Mouse (Mus musculus) forebrain, embryonic 16.5 days (tissue): Measurements from ENCODE around the gene Ccdc17. TPM values are rescaled to one million over a fixed set of nuclear protein-coding genes. Genes with fewer than 3 reads are reported as not detected.
A peak's percentile ranks its signal among the peaks of the same experiment; 100 is the strongest.

Experiments used
- ATAC-seq: fragments of 200-750 bp; cut with Nextera tagmentation; 2 replicates; pipeline ENCODE4 v1.8.0; 2017; ENCODE audit warnings: mild to moderate bottlenecking, moderate library complexity
- H3K27ac ChIP-seq: fragments of 300-500 bp; sonication (generic); 2 replicates; pipeline ENCODE4 v1.5.1; 2014; ENCODE audit warnings: low read length, control low read depth
- H3K27me3 ChIP-seq: fragments of 300-500 bp; sonication (generic); replicated peaks from 2 replicates; pipeline ENCODE4 v1.6.1; 2014; ENCODE audit warnings: low read length; ENCODE audit not compliant: control insufficient read depth, insufficient read depth
- H3K36me3 ChIP-seq: fragments of 300-500 bp; sonication (generic); 2 replicates; pipeline ENCODE4 v1.6.1; 2014; ENCODE audit not compliant: control insufficient read depth, insufficient read depth
- H3K4me1 ChIP-seq: fragments of 300-500 bp; sonication (generic); replicated peaks from 2 replicates; pipeline ENCODE4 v1.6.1; 2014; ENCODE audit warnings: low read length; ENCODE audit not compliant: control insufficient read depth, insufficient read depth
- H3K4me2 ChIP-seq: fragments of 300-500 bp; sonication (generic); 2 replicates; pipeline ENCODE4 v1.6.1; 2014; ENCODE audit warnings: mild to moderate bottlenecking, low read length, control low read depth
- H3K4me3 ChIP-seq: fragments of 300-500 bp; sonication (generic); replicated peaks from 2 replicates; pipeline ENCODE4 v1.5.1; 2014; ENCODE audit warnings: mild to moderate bottlenecking, low read length, control low read depth
- H3K9ac ChIP-seq: fragments of 300-500 bp; sonication (generic); replicated peaks from 2 replicates; pipeline ENCODE4 v1.6.1; 2014; ENCODE audit warnings: low read depth, low read length, control low read depth
- H3K9me3 ChIP-seq: fragments of 300-500 bp; sonication (generic); 2 replicates; pipeline ENCODE4 v1.6.1; 2016; ENCODE audit warnings: low read length; ENCODE audit not compliant: control insufficient read depth
- WGBS: fragments of 180-500 bp; shearing (Covaris S2); extraction: QIAGEN DNeasy Blood & Tissue Kit; methylation state at CpG from one replicate; pipeline ENCODE4 v1.1.7; 2014; 5-methylcytosine and 5-hydroxymethylcytosine counted together
- polyA plus RNA-seq: library from polyadenylated mRNA; unstranded; fragments of >200 nt; fragmentation: Nextera tagmentation; extraction: Ambion mirVana; gene quantifications from 2 replicates; pipeline ENCODE4 v1.2.1, GENCODE M21; 2015

Gene Ccdc17
- polyA plus RNA-seq, 1 experiment from 2014 or later: 3.6 TPM

DNA sequence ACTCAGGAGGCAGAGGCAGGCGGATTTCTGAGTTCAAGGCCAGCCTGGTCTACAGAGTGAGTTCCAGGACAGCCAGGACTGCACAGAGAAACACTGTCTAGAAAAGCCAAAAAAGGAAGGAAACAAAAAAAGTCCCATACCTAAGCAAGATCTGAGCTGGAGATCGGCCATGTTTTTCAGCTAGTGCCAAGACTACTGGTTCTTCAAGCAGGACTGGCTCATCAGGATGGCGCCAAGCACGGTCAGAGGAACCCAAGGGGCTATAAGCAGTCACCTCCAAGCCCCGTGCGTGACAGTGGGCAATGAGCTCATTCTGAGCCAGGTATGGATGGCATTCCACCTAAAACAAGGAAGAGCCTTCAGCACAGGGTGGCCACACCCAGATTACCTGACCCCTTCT is 42.4 kb downstream of the Ccdc17 start:
- ATAC-seq: no peak
- 95% methylated on average over 6 of the region's 6 CpGs for WGBS
- H3K36me3 ChIP-seq: peaks cover 45% of the 10 kb centered on the region

DNA sequence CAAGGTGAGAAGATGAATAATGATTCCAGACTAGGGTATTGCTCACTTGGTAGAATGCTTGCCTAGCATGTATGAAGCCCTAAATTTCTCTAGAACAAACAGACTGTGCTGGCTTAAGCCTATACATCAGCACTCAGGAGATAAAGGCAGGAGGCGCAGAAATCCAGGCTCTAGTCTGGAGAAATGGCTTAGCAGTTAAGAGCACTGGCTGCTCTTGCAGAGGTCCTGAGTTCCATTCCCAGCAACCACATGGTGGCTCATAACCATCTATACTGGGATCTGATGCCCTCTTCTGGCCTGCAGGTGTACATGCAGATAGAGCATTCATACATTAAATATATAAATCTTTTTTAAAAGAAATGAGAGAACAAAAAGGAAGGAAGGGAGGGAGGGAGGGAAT is 45.6 kb downstream of the Ccdc17 start:
- H3K27ac ChIP-seq: no peak overlapping the region
- no peak overlapping the region for H3K4me2 ChIP-seq
- ATAC-seq: no peak
- no peaks in the 10 kb centered on the region for H3K27me3 ChIP-seq
- H3K4me3 ChIP-seq: no peak overlapping the region
- WGBS: 100% methylated on average over 1 of the region's 1 CpGs
- H3K9ac ChIP-seq: no peak overlapping the region
- H3K4me1 ChIP-seq: peaks cover 6% of the 10 kb centered on the region
- H3K36me3 ChIP-seq: peaks cover 30% of the 10 kb centered on the region
- no peaks in the 10 kb centered on the region for H3K9me3 ChIP-seq

More for the DNA sequence above, 42.4 kb downstream of the Ccdc17 start:
- Histone ChIP-seq H3K27ac (no peak overlapping the region), H3K4me2 (no peak overlapping the region), H3K9ac (no peak overlapping the region), H3K9me3 (no peaks in the 10 kb centered on the region), H3K27me3 (no peaks in the 10 kb centered on the region), H3K4me3 (no peak overlapping the region), H3K4me1 (no peaks in the 10 kb centered on the region)

DNA sequence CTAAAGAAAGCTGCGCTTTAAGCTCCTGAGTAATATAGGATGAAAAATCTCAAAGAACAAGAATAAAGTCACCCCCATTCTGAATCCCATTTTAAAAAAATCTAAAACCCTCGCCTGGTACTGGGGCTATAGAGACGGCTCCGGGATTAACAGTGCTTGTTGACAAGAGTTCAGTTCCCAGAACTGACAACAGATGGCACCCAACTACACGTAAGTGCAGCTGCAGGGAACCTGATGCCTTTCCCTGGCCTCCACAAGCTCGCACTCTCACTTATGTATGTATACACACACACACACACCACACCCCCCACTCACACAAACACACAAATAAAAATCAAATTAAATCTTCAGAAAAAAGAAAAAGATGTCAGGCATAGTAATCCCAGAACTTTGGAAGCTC is 47.9 kb downstream of the Ccdc17 start:
- Histone ChIP-seq H3K27ac (no peak overlapping the region), H3K9me3 (no peaks in the 10 kb centered on the region), H3K4me1 (peaks cover 24% of the 10 kb centered on the region), H3K4me2 (no peak overlapping the region), H3K9ac (no peak overlapping the region), H3K27me3 (no peaks in the 10 kb centered on the region), H3K4me3 (no peak overlapping the region), H3K36me3 (peaks cover 19% of the 10 kb centered on the region)
- no peak for ATAC-seq
- WGBS: 51% methylated on average over 6 of the region's 6 CpGs

DNA sequence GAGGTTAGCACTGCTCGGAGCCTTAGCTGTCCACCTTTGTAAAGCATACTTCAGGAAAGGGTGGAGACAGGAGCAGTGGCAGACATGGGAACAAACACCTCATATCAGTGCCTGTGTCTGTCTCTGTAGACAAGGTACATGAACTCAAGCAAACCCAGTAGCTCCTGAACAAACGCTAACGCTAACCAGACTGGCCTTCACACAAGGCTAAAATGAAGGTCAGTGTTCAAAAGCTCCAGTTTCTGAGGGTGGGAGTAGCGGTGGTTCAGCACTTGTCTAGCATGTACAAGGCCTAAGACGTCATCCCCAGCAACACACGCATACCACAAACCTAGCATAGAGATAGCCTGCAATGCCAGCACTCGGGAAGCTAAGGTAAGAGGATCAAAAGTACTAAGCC is 49.2 kb downstream of the Ccdc17 start:
- H3K9ac ChIP-seq: no peak overlapping the region
- ATAC-seq: no peak
- H3K4me3 ChIP-seq: no peak overlapping the region
- peaks cover 35% of the 10 kb centered on the region for H3K4me1 ChIP-seq
- H3K9me3 ChIP-seq: no peaks in the 10 kb centered on the region
- no peaks in the 10 kb centered on the region for H3K27me3 ChIP-seq
- no peak overlapping the region for H3K27ac ChIP-seq
- peaks cover 10% of the 10 kb centered on the region for H3K36me3 ChIP-seq
- no peak overlapping the region for H3K4me2 ChIP-seq
- WGBS: 91% methylated on average over 7 of the region's 7 CpGs

DNA sequence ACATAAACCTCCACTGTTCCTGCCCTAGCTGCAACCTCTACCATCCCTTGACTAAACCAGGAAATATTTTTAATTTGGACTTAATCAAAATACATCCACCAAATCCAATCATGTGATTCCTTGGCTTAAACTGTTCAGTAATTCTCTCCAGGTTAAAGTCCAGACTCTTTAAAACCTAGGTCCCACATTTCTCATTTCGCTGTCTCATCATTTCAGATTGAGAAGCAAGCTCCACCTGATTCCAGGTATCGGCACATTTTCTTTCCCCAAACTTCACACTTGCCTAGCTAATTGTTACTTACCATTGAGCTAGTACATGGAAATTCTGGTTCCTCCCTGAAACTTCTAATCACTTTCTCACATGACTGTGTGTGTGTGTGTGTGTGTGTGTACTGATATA is 53.0 kb downstream of the Ccdc17 start:
- Histone ChIP-seq H3K4me1 (peaks cover 38% of the 10 kb centered on the region), H3K9me3 (no peaks in the 10 kb centered on the region), H3K27me3 (no peaks in the 10 kb centered on the region), H3K4me2 (peak overlapping the region; percentile 87), H3K4me3 (no peak overlapping the region), H3K27ac (no peak overlapping the region), H3K9ac (no peak overlapping the region), H3K36me3 (no peaks in the 10 kb centered on the region; the same call in 1 of the 2 replicates)
- ATAC-seq: no peak
- 99% methylated on average over 2 of the region's 2 CpGs for WGBS

Other genes with a start within 250 kb of the Ccdc17 start
- 54.3 and 57.3 TPM in 2 replicates for gene Mast2, start 132.5 kb upstream of the Ccdc17 start, polyA plus RNA-seq
- 18.4 and 20.7 TPM in 2 replicates for gene Ipp, start 89.1 kb upstream of the Ccdc17 start, polyA plus RNA-seq
- 28.3 and 30.0 TPM in 2 replicates for gene Tmem69, start 40.7 kb upstream of the Ccdc17 start, polyA plus RNA-seq
- 19.0 and 22.9 TPM in 2 replicates for gene Gpbp1l1, start 39.0 kb upstream of the Ccdc17 start, polyA plus RNA-seq
- gene Nasp, start 31.3 kb downstream of the Ccdc17 start, polyA plus RNA-seq: 127 and 131 TPM in 2 replicates
- 794 and 796 TPM in 2 replicates for gene Akr1a1, start 55.0 kb downstream of the Ccdc17 start, polyA plus RNA-seq
- 455 and 488 TPM in 2 replicates for gene Prdx1, start 88.9 kb downstream of the Ccdc17 start, polyA plus RNA-seq
- gene Mmachc, start 111.8 kb downstream of the Ccdc17 start, polyA plus RNA-seq: 24.9 and 27.8 TPM in 2 replicates
- gene Ccdc163, start 111.9 kb downstream of the Ccdc17 start, polyA plus RNA-seq: 14.1 and 14.8 TPM in 2 replicates
- gene Tesk2, start 124.3 kb downstream of the Ccdc17 start, polyA plus RNA-seq: 4.3 and 5.2 TPM in 2 replicates
- gene Toe1, start 211.0 kb downstream of the Ccdc17 start, polyA plus RNA-seq: 32.6 and 36.7 TPM in 2 replicates
- 8.4 and 10.2 TPM in 2 replicates for gene Mutyh, start 211.1 kb downstream of the Ccdc17 start, polyA plus RNA-seq
- 0.48 and 0.52 TPM in 2 replicates for gene Hpdl, start 225.1 kb downstream of the Ccdc17 start, polyA plus RNA-seq